Mouse (Mus musculus): ENCODE data around the gene Tmem205. TPM values are rescaled to one million over a fixed set of nuclear protein-coding genes. Genes with fewer than 3 reads are reported as not detected.

The Tmem205 gene
- polyA plus RNA-seq, 1 experiment from 2014 or later = 54.0 TPM

- Histone ChIP-seq H3K9ac (ENCODE audit: low read depth, low read length) (0 out of 2 replicates have a peak overlapping the region, but pooled peaks have one; percentile 19), H3K4me3 (ENCODE audit: low read length) (0 out of 2 replicates have a peak overlapping the region, but pooled peaks have one; percentile 4), H3K27me3 (ENCODE audit: control insufficient read depth, insufficient read depth, low read length) (peaks cover 12% of the 10 kb centered on the region), H3K36me3 (ENCODE audit: control insufficient read depth, insufficient read depth, low read length) (no peaks in the 10 kb centered on the region; the same call in 1 of the 2 replicates), H3K4me1 (ENCODE audit: control insufficient read depth, insufficient read depth, low read length) (peaks cover 31% of the 10 kb centered on the region), H3K27ac (ENCODE audit: low read depth, low read length) (no peak overlapping the region), H3K4me2 (replicated peaks; ENCODE audit: low read depth, low read length) (peak overlapping the region; percentile 82), H3K9me3 (ENCODE audit: control insufficient read depth, low read length) (no peaks in the 10 kb centered on the region)
- 7% methylated on average over 26 of the region's 26 CpGs for WGBS
- ATAC-seq (ENCODE audit: low FRiP score, low TSS enrichment) = no peak
Measured at GRCm38 (mm10) chr9:21960558-21961208, 33.3 kb upstream of the Tmem205 start.

- 32% methylated on average over 9 of the region's 9 CpGs for WGBS
- Histone ChIP-seq H3K9me3 (ENCODE audit: control insufficient read depth, low read length) (no peaks in the 10 kb centered on the region), H3K27ac (ENCODE audit: low read depth, low read length) (no peak overlapping the region), H3K27me3 (ENCODE audit: control insufficient read depth, insufficient read depth, low read length) (peaks cover 12% of the 10 kb centered on the region), H3K4me3 (ENCODE audit: low read length) (no peak overlapping the region), H3K36me3 (ENCODE audit: control insufficient read depth, insufficient read depth, low read length) (no peaks in the 10 kb centered on the region; the same call in 1 of the 2 replicates), H3K4me2 (replicated peaks; ENCODE audit: low read depth, low read length) (peak overlapping the region; percentile 82), H3K9ac (ENCODE audit: low read depth, low read length) (0 out of 2 replicates have a peak overlapping the region, but pooled peaks have one; percentile 19), H3K4me1 (ENCODE audit: control insufficient read depth, insufficient read depth, low read length) (peaks cover 31% of the 10 kb centered on the region)
- ATAC-seq (ENCODE audit: low FRiP score, low TSS enrichment) = no peak
Measured at GRCm38 (mm10) chr9:21960135-21960534, 32.8 kb upstream of the Tmem205 start.

GRCm38 (mm10) chr9:21959244-21959643 lies 31.9 kb upstream of the Tmem205 start:
- Histone ChIP-seq H3K9me3 (ENCODE audit: control insufficient read depth, low read length) (no peaks in the 10 kb centered on the region), H3K4me3 (ENCODE audit: low read length) (no peak overlapping the region), H3K27me3 (ENCODE audit: control insufficient read depth, insufficient read depth, low read length) (peaks cover 12% of the 10 kb centered on the region), H3K36me3 (ENCODE audit: control insufficient read depth, insufficient read depth, low read length) (no peaks in the 10 kb centered on the region; the same call in 1 of the 2 replicates), H3K27ac (ENCODE audit: low read depth, low read length) (no peak overlapping the region), H3K4me1 (ENCODE audit: control insufficient read depth, insufficient read depth, low read length) (peaks cover 31% of the 10 kb centered on the region), H3K4me2 (replicated peaks; ENCODE audit: low read depth, low read length) (no peak overlapping the region), H3K9ac (ENCODE audit: low read depth, low read length) (no peak overlapping the region)
- no peak for ATAC-seq (ENCODE audit: low FRiP score, low TSS enrichment)
- WGBS = 91% methylated on average over 7 of the region's 7 CpGs

GRCm38 (mm10) chr9:21958372-21958771 lies 31.0 kb upstream of the Tmem205 start:
- no peak overlapping the region for H3K9ac ChIP-seq (ENCODE audit: low read depth, low read length)
- no peaks in the 10 kb centered on the region for H3K9me3 ChIP-seq (ENCODE audit: control insufficient read depth, low read length)
- WGBS = 88% methylated on average over 5 of the region's 5 CpGs
- ATAC-seq (ENCODE audit: low FRiP score, low TSS enrichment) = no peak
- H3K27ac ChIP-seq (ENCODE audit: low read depth, low read length) = no peak overlapping the region
- no peaks in the 10 kb centered on the region; the same call in 1 of the 2 replicates for H3K36me3 ChIP-seq (ENCODE audit: control insufficient read depth, insufficient read depth, low read length)
- peaks cover 30% of the 10 kb centered on the region for H3K4me1 ChIP-seq (ENCODE audit: control insufficient read depth, insufficient read depth, low read length)
- no peak overlapping the region for H3K4me2 ChIP-seq (replicated peaks; ENCODE audit: low read depth, low read length)
- H3K4me3 ChIP-seq (ENCODE audit: low read length) = no peak overlapping the region
- peaks cover 12% of the 10 kb centered on the region for H3K27me3 ChIP-seq (ENCODE audit: control insufficient read depth, insufficient read depth, low read length)

GRCm38 (mm10) chr9:21955570-21956281 lies 28.4 kb upstream of the Tmem205 start, which contains the start of gene Swsap1:
Swsap1 (plus strand) TSS chr9:21955755.
- Histone ChIP-seq H3K4me1 (ENCODE audit: control insufficient read depth, insufficient read depth, low read length) (peaks cover 8% of the 10 kb centered on the region), H3K9me3 (ENCODE audit: control insufficient read depth, low read length) (no peaks in the 10 kb centered on the region; the same call in 1 of the 2 replicates), H3K9ac (ENCODE audit: low read depth, low read length) (peak within 1 kb of the TSS; percentile 71), H3K4me3 (ENCODE audit: low read length) (peak within 1 kb of the TSS; percentile 67), H3K4me2 (replicated peaks; ENCODE audit: low read depth, low read length) (peak within 1 kb of the TSS; percentile 62), H3K27me3 (ENCODE audit: control insufficient read depth, insufficient read depth, low read length) (peaks cover 1% of the 10 kb centered on the region; the same call in 1 of the 2 replicates), H3K27ac (ENCODE audit: low read depth, low read length) (peak within 1 kb of the TSS; percentile 85), H3K36me3 (ENCODE audit: control insufficient read depth, insufficient read depth, low read length) (no peaks in the 10 kb centered on the region; the same call in 1 of the 2 replicates)
- ATAC-seq (ENCODE audit: low FRiP score, low TSS enrichment) = peak; percentile 97
- under 1% methylated on average over 51 of the region's 54 CpGs for WGBS

- Histone ChIP-seq H3K9me3 (ENCODE audit: control insufficient read depth, low read length) (no peaks in the 10 kb centered on the region; the same call in 1 of the 2 replicates), H3K4me1 (ENCODE audit: control insufficient read depth, insufficient read depth, low read length) (peaks cover 4% of the 10 kb centered on the region; the same call in 1 of the 2 replicates), H3K4me3 (ENCODE audit: low read length) (peak overlapping the region; percentile 67), H3K9ac (ENCODE audit: low read depth, low read length) (peak overlapping the region; percentile 71; the same call in 1 of the 2 replicates), H3K36me3 (ENCODE audit: control insufficient read depth, insufficient read depth, low read length) (no peaks in the 10 kb centered on the region; the same call in 1 of the 2 replicates), H3K4me2 (replicated peaks; ENCODE audit: low read depth, low read length) (peak overlapping the region; percentile 62), H3K27ac (ENCODE audit: low read depth, low read length) (no peak overlapping the region), H3K27me3 (ENCODE audit: control insufficient read depth, insufficient read depth, low read length) (no peaks in the 10 kb centered on the region)
- 2% methylated on average over 18 of the region's 18 CpGs for WGBS
- ATAC-seq (ENCODE audit: low FRiP score, low TSS enrichment) = peak; percentile 55
Measured at GRCm38 (mm10) chr9:21955225-21955569, 27.8 kb upstream of the Tmem205 start.

GRCm38 (mm10) chr9:21954635-21955034 lies 27.3 kb upstream of the Tmem205 start:
- Histone ChIP-seq H3K36me3 (ENCODE audit: control insufficient read depth, insufficient read depth, low read length) (no peaks in the 10 kb centered on the region; the same call in 1 of the 2 replicates), H3K4me3 (ENCODE audit: low read length) (peak overlapping the region; percentile 67; the same call in 1 of the 2 replicates), H3K27me3 (ENCODE audit: control insufficient read depth, insufficient read depth, low read length) (no peaks in the 10 kb centered on the region), H3K4me2 (replicated peaks; ENCODE audit: low read depth, low read length) (no peak overlapping the region; the same call in 1 of the 2 replicates), H3K4me1 (ENCODE audit: control insufficient read depth, insufficient read depth, low read length) (peaks cover 4% of the 10 kb centered on the region; the same call in 1 of the 2 replicates), H3K9me3 (ENCODE audit: control insufficient read depth, low read length) (no peaks in the 10 kb centered on the region; the same call in 1 of the 2 replicates), H3K27ac (ENCODE audit: low read depth, low read length) (no peak overlapping the region), H3K9ac (ENCODE audit: low read depth, low read length) (no peak overlapping the region)
- 84% methylated on average over 3 of the region's 3 CpGs for WGBS
- ATAC-seq (ENCODE audit: low FRiP score, low TSS enrichment) = no peak

- H3K36me3 ChIP-seq (ENCODE audit: control insufficient read depth, insufficient read depth, low read length) = no peaks in the 10 kb centered on the region; the same call in 1 of the 2 replicates
- no peaks in the 10 kb centered on the region; the same call in 1 of the 2 replicates for H3K9me3 ChIP-seq (ENCODE audit: control insufficient read depth, low read length)
- 14% methylated on average over 3 of the region's 3 CpGs for WGBS
- no peak overlapping the region for H3K27ac ChIP-seq (ENCODE audit: low read depth, low read length)
- H3K27me3 ChIP-seq (ENCODE audit: control insufficient read depth, insufficient read depth, low read length) = no peaks in the 10 kb centered on the region
- ATAC-seq (ENCODE audit: low FRiP score, low TSS enrichment) = no peak
- H3K9ac ChIP-seq (ENCODE audit: low read depth, low read length) = no peak overlapping the region
- H3K4me3 ChIP-seq (ENCODE audit: low read length) = no peak overlapping the region
- H3K4me2 ChIP-seq (replicated peaks; ENCODE audit: low read depth, low read length) = no peak overlapping the region
- H3K4me1 ChIP-seq (ENCODE audit: control insufficient read depth, insufficient read depth, low read length) = peaks cover 4% of the 10 kb centered on the region; the same call in 1 of the 2 replicates
Measured at GRCm38 (mm10) chr9:21953600-21953999, 26.2 kb upstream of the Tmem205 start.

Data from kidney, embryonic 14.5 days (tissue).